Mouse (Mus musculus) CD4-positive, CD25-positive, alpha-beta regulatory T cell, adult 4 months (primary cell): Measurements from ENCODE around the gene Zfp853. TPM values are rescaled to one million over a fixed set of nuclear protein-coding genes. Genes with fewer than 3 reads are reported as not detected.

Experiments
- ATAC-seq: one replicate; pipeline ENCODE4 v1.8.0; 2017
- polyA plus RNA-seq, 2 experiments: library from polyadenylated mRNA; unstranded; fragments of 100-300 nt; shearing (Covaris generic); gene quantifications; one replicate each; pipeline ENCODE4 v1.2.1; 2017

The Zfp853 gene
- polyA plus RNA-seq, 2 experiments from 2014 or later, result not detected

- ATAC-seq, result no peak
These were observed 544 bp downstream of the Zfp853 start for GRCm38 (mm10) chr5:143292879-143293278.

GRCm38 (mm10) chr5:143289299-143289698, 4.1 kb downstream of the Zfp853 start:
- ATAC-seq, result no peak

- no peak for ATAC-seq
These were observed 5.0 kb downstream of the Zfp853 start for GRCm38 (mm10) chr5:143288378-143288911.

- ATAC-seq, result peak; percentile 43
These were observed 5.6 kb downstream of the Zfp853 start for GRCm38 (mm10) chr5:143287774-143288328.

- ATAC-seq, result no peak
These were observed 8.7 kb downstream of the Zfp853 start for GRCm38 (mm10) chr5:143284762-143285161.

- no peak for ATAC-seq
These were observed 14.2 kb downstream of the Zfp853 start for GRCm38 (mm10) chr5:143279247-143279646.

- no peak for ATAC-seq
These were observed 17.7 kb downstream of the Zfp853 start for GRCm38 (mm10) chr5:143275761-143276160.

- ATAC-seq, result no peak
These were observed 20.7 kb downstream of the Zfp853 start for GRCm38 (mm10) chr5:143272540-143273330.

GRCm38 (mm10) chr5:143272108-143272507, 21.3 kb downstream of the Zfp853 start:
- no peak for ATAC-seq

- ATAC-seq, result no peak
These were observed 21.8 kb downstream of the Zfp853 start for GRCm38 (mm10) chr5:143271642-143272041.

- no peak for ATAC-seq
These were observed 23.3 kb downstream of the Zfp853 start for GRCm38 (mm10) chr5:143270151-143270519.

GRCm38 (mm10) chr5:143269363-143270150, 23.9 kb downstream of the Zfp853 start, which contains the start of gene Zfp316:
Gene Zfp316 (minus strand): TSS chr5:143270022.
- peak; percentile 69 for ATAC-seq

GRCm38 (mm10) chr5:143268985-143269362, 24.4 kb downstream of the Zfp853 start:
- no peak for ATAC-seq

GRCm38 (mm10) chr5:143266794-143267193, 26.6 kb downstream of the Zfp853 start:
- no peak for ATAC-seq

- ATAC-seq, result no peak
These were observed 28.0 kb downstream of the Zfp853 start for GRCm38 (mm10) chr5:143265409-143265808.

GRCm38 (mm10) chr5:143264689-143265088, 28.7 kb downstream of the Zfp853 start:
- no peak for ATAC-seq

- no peak for ATAC-seq
These were observed 31.8 kb downstream of the Zfp853 start for GRCm38 (mm10) chr5:143261636-143262035.

GRCm38 (mm10) chr5:143255802-143256201, 37.6 kb downstream of the Zfp853 start:
- no peak for ATAC-seq

GRCm38 (mm10) chr5:143255131-143255519, 38.3 kb downstream of the Zfp853 start:
- ATAC-seq, result no peak

- ATAC-seq, result no peak
These were observed 38.8 kb downstream of the Zfp853 start for GRCm38 (mm10) chr5:143254487-143255130.

GRCm38 (mm10) chr5:143253881-143254486, 39.4 kb downstream of the Zfp853 start:
- ATAC-seq, result no peak

- no peak for ATAC-seq
These were observed 40.1 kb downstream of the Zfp853 start for GRCm38 (mm10) chr5:143253186-143253880.
